Mouse (Mus musculus) 3T3-L1 (cell line): ENCODE measurements at regions not wholly inside any gene's neighbourhood (a gene's known extent, or its start where the extent isn't known, plus 50 kb on each side); places are given as distances from the start of the nearest gene placed in this dataset.

ENCODE experiments used
- DNase-seq: peaks from one replicate; pipeline ENCODE4 v3.0.0-alpha.2; 2015; ENCODE audit warnings: low read depth, low spot score

DNA sequence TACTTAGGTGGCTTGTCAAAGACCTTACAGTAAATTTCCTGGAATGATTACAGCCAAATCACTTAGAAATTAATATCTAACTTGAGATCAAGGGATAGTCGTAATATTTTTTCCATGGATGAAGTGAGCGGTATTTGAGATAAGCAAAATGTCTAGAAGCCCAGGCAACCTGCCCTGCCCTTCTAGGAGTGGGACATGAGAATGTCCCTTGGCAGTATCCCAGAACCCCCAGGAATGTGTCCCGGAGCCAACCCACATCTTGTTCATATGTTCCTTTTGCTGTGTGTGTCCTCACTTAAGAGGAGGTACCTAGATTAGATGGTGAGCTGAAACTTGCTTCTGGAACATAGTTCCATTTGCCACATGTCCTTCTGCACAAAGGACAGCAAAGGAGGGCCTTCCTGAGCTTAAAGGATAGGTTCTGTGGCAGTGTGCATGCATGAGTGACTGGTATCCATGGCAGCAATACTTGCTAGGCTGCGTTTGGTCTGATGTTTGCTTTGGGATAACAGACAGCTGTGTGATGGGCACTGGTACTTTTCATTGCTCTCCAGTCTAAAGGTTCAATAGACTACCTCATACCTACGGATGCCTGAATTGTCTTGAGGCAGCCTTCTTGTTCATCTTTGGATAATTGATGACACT is 231.0 kb upstream of the Krr1 start:
- DNase-seq = peak; percentile 47

DNA sequence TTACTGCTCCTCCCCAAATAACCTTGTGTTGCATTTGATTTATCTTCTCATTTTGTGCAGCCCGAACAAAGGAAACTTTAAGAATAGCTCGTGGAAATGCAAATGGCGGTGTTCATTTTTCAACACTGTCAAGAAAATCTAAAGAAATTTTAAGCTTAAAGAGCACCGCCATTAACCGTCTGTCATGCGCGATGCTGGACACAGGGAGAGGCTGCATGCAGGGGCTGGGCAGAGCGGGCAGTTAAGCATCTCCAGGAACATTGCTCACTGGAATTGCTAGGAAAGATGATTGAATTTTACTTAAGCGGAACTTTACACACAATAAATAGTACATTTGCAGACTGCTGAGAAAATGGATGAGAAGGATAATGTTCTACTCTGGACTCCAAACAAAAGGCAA is 229.2 kb upstream of the Krr1 start:
- DNase-seq = no peak

DNA sequence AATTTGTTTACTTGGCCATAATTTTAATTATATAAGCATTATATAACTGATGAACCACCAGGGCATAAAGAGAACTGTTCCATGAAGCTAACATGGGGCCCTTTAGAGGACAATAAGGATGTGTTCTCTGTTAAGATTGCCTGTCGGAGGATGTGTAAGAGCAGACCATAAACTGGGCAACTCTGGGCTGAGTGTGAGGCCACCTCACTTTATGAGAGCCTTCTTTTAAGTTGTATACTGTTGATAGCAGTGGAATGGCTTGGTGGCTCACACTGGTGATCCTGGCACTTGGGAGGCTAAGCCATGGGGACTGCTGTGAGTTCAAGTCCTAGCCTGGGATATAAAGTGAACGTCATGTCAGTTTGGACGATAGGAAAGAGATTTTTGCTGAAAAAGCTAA is 227.3 kb upstream of the Krr1 start:
- DNase-seq = no peak

DNA sequence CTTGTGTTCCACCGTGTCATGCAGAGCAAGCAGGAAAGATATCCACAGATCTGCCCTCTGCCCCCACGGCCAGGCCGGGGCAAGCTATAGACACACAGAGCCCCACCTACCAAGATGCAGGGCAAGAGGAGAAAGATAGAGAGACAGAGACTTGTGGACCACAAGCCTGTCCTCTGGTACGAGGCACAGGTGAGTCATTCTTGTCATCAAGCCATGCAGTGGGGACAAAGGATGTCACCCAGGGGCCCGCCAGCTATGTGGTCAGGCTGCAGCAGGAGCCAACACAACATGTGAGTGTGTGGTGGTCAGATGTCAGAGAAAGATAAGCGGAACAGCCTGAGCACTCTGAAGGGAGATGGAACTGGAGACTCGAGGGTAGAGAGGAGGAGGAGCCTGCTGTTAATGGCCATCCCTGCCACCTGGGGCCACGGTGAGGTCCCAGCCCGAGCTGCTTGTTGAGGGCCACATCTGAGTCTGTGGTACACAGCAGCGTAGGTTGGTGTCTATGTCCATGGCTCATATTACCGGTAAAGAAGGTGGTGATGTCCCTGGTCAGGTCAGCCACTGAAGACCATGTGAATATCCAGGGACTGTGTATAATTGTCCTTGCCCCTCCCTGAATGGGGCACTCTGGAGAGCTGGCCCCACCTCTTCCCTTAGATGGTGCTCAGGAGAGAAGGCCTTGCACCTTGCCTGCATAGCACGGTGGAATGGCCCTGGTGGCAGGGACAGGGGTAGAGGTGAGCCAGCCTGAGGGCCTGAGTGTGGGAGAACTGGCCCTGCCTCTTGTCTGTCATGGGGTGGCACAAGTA is 226.2 kb upstream of the Krr1 start:
- DNase-seq = no peak

DNA sequence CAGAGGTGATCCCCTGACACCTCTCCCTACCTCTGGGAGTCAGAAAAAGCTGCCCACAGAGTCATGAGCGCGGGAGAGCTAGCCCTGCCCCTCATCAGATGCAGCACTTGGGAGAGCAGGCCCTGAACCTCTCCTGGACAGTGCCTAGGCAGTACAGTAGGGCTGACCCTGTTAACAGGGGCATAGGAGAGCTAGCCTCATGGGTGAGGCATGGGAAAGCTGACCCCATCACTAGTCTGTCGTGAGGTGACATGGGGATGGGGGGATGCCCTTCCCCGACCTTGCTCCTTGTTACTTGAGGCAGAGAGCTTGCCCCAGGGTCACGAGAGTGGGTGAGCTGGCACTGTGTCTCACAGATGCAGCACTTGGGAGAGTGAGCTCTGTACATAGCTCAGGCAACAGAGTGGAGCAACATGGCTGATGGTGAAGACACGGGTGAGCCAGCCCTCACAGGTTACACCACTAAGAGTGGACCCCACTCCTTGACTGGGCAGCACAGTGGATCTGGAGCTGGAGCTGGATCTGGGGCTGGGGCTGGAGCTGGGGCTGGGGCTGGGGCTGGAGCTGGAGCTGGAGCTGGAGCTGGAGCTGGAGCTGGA is 225.5 kb upstream of the Krr1 start:
- no peak for DNase-seq

DNA sequence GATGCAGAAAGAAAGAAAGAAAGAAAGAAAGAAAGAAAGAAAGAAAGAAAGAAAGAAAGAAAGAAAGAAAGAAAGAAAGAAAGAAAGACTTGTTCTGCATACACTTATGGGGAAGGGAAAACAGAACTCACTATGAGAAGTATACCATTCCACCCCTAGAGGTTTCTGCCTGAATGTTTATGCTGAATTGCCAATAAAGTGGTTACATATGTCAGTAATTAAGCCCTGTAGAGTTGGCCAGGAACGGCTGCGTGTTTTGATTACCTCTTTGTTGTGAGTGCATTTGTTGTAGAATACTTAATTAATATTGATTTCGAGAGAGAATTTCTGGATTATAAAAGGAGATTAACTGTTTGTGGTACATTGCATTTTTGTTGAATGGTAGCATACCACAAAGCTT is 224.0 kb upstream of the Krr1 start:
- no peak for DNase-seq

DNA sequence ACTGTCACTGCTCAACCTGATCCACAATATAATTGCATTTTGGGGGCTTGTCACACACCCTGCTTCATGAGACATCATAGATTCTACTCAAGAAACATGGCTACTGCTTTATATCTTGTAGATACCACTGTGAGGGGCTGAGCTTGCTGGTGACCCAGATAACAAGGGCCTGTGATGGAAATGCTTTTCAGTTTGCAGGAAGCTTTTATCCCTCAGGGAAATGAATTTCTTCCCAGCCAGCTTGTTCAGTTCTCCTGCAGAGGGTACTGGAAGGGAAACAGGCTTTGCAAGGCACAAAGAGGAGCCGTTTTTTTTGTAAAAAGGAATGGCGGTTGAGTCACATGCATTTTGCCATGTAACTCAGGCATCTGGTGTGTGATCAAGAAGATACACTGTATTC is 218.8 kb upstream of the Krr1 start:
- no peak for DNase-seq

DNA sequence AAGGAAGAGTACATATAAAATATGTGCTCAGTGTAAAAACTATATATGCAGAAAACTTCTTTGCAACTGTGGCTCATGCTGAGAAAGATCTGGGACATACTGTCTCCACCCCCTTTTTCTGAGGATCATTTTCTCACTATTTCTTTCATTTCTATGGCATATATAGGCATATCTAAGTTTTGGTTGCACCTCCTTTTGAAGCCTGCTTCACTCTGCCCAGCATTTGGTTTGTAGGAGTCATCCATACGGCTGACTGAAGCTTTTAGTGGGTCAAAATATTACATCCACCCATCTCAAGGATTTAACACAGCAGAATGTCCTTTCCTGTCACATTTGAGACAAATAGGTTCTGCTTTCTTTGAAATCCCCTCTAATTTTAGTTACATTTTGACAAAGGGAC is 216.5 kb upstream of the Krr1 start:
- no peak for DNase-seq

DNA sequence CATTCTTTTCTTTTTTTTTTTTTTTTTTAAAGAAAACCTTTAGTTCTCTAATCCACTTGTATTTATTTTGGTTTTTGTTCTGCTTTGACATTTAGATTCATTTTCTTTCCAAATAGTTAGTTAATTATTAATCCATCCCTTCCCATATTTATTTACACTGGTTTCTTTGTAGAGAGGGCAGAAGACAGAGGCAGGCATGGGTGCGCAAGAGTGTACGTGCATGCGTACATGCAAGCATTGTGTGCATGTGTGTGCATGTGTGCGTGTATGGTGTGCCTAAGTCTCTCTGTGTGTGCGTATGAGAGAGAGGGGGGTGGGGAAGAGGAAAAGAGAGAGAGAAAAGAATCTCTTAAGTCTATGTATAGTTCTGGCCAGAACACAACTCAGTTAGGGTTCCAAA is 215.9 kb upstream of the Krr1 start:
- DNase-seq = no peak

DNA sequence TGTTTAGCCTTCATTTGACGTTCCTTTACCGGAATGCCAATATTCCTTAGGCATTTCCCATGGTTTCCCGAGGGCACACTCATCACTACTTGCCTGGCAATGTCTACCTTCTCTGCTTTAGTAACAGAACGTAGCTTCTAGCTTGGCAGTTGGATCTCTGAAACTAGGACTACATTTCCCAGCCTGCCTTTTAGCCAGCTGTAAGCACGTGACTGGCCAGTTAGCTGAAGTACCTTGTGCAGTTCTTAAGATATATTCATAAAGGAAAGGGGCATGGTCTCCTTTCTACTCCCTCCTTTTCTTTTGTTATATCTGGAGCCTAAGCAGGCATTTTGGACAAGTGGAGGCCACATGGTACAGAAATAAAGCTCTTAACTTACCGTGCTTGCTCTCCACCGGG is 214.8 kb upstream of the Krr1 start:
- DNase-seq = no peak

DNA sequence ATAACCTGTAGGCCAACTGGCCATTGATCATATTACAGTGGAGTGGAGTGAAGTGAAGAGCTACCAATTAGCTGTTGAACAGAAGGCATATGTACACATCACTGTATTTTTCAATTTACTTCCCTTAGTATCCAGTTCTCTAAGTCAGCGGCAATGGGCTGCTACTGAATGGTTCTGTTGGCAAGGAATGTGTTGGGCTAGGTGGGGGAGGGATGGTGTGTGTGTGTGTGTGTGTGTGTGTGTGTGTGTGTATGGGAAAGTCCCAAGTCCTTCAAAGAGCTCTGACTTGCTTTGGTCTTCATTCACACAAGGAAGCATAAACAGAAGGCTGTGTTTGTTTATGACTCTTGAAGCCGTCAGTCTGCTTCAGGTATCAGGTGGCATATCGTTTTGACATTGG is 213.0 kb upstream of the Krr1 start:
- DNase-seq = no peak

DNA sequence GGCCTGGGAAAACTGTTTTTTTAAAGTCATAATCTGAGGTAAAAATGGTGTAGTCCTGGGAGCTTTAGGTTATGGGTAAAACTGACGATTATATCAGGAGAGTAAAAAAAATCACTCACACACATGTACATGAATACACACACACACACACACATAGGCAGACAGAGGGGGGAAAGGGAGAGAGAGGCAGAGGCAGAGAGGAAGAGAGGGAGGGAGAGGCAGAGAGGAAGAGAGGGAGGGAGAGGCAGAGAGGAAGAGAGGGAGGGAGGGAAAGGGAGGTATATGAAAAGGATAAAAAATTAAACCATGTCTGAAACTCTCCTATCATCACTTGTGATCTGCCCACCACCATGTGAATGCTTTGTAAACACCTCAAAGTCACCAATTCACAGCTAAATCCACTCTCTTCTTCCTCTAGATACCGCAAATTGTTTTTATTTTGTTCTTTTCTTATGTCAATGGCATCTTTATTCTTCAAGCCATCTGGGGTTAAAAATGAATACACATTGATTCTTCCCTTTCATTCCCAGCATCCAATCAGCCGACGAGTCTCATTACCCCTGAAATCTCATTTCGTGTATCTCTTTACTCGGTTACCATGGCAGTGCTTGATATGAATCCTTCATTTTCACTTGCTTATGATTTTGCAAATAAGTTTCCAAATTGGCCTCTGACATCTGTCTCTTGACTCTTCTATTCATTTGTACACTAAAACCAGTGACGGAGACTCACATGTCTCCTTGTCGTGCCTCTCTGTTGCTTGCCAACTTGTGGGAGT is 209.5 kb upstream of the Krr1 start:
- DNase-seq = no peak

DNA sequence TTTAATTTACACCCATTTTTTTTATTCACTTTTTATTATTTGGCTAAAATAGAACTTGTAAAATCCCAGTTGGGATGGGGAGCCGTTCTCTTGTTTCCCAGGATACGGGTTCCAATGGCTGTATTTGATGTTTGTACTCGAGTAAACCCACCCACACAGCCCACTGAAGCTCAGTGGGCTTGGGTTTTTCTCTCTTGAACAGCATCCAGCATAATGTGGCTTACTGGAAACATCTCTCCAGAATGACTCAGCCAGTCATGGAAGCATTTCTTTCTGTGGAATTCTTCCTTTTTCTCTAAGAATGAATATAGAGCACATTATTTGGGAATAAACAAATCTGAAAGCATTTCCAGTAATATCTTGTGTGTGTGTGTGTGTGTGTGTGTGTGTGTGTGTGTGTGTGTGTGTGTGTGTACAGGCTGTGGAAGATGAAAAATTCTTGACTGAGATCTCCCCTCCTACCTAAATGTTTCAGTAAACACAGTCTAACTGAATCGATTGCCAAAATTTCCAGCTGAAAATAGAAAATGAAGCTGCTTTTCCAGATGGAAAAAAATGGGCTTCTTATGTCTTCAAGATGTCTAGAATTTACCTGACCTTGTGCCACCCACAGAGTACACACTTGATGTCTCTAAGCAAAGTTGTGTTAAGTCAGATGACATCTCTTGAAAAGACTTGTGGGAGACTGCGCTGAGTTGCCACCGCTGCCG is 205.3 kb upstream of the Krr1 start:
- DNase-seq = peak; percentile 69

DNA sequence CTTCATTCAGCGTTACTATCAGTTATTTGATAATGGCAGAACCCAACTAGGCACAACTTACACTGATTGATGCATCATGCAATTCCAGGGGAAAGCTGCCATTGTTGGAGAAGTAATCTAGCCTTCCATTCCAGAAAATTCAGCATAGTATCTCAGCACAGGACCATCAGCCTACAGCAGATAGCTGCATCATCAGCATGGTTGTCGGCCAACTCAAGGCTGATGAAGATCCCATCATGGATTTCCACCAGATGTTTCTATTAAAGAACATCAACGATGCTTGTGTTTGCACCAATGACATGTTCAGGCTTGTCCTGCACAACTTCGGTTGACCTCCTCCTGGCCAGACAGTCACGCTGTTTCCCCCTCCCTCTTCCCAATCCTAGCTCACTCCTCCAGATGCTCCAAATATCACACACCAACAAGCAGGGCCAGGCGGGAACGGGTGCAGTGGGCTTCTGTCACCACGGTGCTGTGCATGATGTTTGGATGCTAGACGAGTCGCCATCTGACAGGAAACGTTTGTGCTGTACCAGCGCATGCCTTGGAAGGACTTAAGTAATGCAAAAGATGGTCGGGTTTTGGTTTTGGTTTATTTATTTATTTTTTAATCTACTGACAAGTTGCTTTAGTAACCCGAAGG is 204.5 kb upstream of the Krr1 start:
- no peak for DNase-seq

DNA sequence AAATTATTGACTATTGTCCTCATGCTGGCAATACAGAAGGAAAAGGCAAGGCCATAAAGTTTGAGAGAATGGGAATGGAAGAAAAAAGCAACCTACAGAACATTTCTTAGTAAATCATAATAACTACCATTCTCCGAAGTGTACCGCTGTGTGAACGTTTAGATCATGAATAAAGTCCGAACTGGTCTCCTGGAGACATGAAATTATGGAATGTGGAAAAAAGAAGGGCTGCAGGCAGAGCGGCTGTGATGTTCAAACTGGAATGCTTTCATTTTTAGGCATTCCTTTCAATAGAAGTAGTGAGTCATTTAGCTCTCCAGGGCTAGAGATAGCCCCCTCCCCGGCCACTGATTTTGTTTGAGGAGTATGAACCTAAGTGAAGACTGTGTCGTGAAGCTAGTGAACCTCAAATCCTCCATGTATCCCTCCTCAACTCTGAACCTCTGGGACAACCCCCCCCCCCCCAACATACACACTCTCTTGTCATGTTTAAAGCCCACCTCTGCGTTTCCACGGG is 202.9 kb upstream of the Krr1 start:
- peak; percentile 44 for DNase-seq

DNA sequence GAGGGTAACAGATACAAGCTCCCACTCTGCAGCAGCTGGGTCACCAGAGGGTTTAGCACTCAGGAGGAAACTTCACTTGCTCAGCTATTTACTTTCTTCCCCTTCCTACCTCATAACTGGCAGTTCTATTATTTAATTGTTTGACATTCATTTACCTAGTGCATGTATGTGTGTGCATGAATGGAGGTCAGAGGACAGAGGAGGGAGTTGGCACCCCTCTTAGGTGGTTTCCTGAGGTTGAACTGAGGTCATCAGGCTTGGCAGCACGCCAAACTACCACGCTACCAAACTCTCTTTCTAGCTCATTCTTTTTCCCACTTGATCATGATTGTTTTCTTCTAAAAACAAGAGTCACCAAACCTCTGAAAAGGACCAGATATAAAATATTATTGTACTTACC is 202.4 kb upstream of the Krr1 start:
- peak; percentile 51 for DNase-seq

DNA sequence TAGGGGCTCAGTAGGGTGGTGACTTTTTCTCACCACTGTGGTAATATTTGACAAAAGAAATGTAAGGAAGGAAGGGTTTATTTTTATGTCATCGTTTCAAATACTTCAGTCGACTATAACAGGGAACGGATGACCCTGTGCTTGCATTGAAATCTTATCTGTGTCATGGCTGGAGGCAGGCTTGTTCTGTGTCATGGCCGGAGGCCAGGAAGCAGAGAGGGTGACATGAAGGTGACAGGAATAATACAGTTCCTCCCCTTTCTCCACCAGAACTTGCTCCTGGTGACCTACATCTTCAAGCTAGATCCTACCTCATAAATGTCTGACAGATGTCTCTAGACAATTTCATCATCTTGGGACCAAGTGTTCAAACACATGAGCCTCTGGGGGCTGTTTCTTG is 201.5 kb upstream of the Krr1 start:
- no peak for DNase-seq

DNA sequence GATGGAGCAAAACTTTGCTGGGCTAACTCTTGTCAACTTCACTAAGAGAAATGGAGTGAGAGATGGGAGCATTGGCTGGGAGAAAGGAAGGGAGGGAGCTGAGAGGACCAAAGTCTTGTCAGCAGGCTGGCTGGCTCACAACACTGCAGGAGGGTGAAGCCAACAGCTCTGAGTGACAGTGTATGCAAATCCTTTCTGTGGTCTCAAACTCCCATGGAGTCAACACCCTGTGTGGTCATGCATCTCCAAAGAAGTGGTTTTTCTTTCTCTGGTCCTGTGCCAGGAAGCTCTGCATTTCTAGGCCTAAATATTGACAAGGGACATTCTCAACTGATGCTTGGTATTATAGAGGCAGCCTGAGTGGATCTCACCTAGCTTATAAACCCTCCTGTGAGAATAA is 194.9 kb upstream of the Krr1 start:
- DNase-seq = peak; percentile 56

DNA sequence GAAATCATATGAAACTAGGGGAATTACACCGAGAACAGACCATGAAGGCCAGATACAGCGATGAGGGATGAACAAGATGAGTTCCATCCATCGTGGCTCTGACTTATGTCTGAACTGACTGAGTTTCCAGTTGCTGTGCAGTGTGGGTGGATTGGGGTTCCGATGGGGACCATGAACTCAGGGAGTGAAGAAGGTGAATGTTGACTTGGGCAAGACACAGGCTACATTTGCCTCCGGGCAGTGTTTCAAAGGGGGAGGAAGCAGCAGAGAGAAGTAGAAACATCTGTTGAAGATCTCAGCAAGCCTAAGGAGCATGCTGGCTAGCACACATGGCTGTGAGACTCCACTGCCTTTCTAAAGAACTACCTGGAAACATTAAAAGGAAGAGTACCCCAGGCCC is 194.4 kb upstream of the Krr1 start:
- peak; percentile 41 for DNase-seq

DNA sequence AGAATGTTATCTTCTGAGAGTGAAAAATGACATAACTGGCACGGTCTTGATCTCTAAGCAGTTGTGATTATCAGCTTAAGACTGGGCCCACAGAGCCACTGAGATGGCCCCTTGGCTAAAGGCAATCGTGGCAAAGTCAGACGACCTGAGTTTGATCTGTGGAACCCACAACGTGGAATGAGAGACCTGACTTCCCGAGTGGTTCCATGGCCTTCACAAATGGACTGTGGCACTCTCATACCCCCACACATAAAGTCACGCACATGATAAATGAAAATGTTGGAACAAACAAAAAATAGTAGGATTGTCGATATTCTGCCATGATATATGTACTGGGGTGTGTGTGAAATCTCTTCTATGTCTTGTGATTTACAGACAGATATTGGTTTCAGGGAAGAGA is 192.5 kb upstream of the Krr1 start:
- DNase-seq = no peak

DNA sequence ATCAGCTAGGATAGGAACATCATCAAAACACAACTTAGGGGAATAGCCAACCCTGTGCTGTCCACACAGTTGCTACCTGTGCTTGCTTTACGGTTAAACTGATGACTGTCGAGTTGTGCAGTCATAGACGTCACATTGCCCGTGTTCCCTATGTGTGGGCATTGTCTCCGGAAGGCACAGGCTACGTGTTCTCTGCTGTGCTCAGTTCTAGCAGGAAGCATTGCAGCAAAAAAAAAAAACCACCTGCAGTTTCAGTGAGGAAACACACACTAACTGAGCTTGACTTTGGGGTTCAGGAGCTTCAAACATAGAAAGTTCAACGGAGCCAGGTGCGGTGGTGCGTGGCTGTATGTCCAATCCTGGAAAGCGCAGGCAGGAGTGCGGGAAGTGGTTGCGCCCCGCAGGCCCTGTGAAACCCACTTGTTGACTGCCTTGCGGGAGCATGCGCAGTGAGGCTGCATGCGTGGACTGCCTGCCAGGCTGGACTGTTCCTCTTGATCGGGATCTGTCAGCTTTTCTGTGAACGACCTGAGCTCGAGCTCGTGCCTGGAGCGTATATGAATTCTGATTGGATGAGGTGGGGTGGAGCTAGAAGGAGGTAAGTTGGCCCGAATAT is 190.2 kb upstream of the Krr1 start:
- DNase-seq = no peak
